Mouse (Mus musculus): Measurements from ENCODE around the gene Golga5. TPM values are rescaled to one million over a fixed set of nuclear protein-coding genes. Genes with fewer than 3 reads are reported as not detected.

Golga5 gene
- total RNA-seq, 1 experiment: 30.8 TPM

DNA sequence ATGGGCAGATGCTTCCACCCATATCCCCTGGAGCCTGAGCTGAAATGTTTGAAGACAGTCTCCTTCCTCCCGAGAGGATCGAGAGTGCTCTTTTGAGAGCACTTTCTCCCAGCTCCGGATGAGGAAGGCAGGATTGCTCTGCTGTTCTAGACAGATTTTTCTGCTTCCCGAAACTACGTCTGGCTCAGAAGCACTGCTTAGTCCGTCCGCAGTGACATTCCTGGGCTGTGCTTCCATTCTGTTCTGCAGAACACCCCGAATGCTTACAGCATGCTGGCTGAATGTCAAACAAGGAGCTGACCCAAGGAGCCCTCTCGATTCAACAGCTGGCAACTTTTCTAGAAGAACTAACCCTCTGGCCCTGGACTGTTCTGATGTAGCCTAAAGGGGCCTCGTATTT is 18.5 kb upstream of the Golga5 start:
- no peaks in the 10 kb centered on the region; a peak in 1 of 4 replicates for H3K4me1 ChIP-seq (ENCODE audit: control insufficient read depth in 2 of 2, insufficient read depth in 2 of 2, low read length in 2 of 2, poor library complexity in 1 of 2)
- in situ Hi-C loops (cut with MboI; ENCODE audit: low sequenced_read_pairs in 2 of 2, unreplicated experiment in 2 of 2): no loop called here
- H3K27ac ChIP-seq (ENCODE audit: insufficient read depth, low read depth, low read length, poor library complexity, severe bottlenecking): no peak overlapping the region
- no peaks in the 10 kb centered on the region for H3K36me3 ChIP-seq (ENCODE audit: control insufficient read depth, insufficient read depth, low read length, poor library complexity, severe bottlenecking)
- no peaks in the 10 kb centered on the region for H3K9me3 ChIP-seq (ENCODE audit: control insufficient read depth, insufficient read depth, low read depth, low read length)
- no peak overlapping the region for H3K9ac ChIP-seq (ENCODE audit: insufficient read depth, low read depth, low read length, poor library complexity, severe bottlenecking)
- no peak for DNase-seq (ENCODE audit: low read depth, low spot score)
- TF ChIP-seq ZNF384 (IDR thresholded peaks at IDR 0.05; ENCODE audit: low read depth, low read length): no peak
- no peak for TF ChIP-seq HCFC1 (IDR thresholded peaks at IDR 0.05; ENCODE audit: borderline replicate concordance, insufficient read depth, low read length)
- no peak for TF ChIP-seq MAFK (IDR thresholded peaks at IDR 0.05; ENCODE audit: insufficient read depth, low read depth, low read length)
- no peak overlapping the region for H3K4me3 ChIP-seq (ENCODE audit: insufficient read depth in 1 of 2, low read depth in 1 of 2, low read length in 2 of 2, poor library complexity in 1 of 2, severe bottlenecking in 1 of 2)

DNA sequence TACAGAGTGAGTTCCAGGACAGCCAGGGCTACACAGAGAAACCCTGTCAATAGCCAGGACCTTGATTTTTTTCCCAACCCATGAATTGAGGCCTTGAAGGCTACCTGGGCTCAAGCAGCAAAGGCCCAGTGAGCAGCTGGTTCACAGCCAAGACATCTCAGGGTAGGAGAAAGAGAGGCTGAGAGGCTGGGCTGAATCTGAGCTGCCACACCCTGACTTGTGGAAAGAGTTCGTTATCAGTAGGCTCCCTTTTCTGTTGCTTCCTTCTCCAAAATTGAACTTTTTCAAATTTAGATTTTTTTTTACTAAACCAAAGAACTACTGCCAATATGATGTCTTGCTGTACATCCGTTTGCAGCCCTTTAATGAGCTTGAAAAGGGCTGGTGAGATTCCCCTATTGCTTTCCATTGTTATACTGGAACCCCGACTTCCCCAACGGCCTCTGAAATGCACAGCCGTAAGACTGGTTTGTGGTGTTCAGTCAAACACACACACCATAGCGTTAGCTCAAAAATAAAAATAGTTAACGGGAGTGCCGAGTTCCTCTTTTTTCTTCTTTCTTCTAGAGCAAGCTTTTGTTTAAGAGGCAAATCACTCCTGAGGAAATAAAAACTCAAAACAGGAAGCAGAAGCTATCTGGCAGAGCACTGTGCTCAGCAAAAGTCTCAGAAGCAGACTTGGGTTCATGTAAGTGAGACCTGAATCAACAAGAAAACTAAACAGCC is 17.6 kb upstream of the Golga5 start:
- Histone ChIP-seq H3K4me3 (ENCODE audit: insufficient read depth in 1 of 2, low read depth in 1 of 2, low read length in 2 of 2, poor library complexity in 1 of 2, severe bottlenecking in 1 of 2) (no peak overlapping the region), H3K4me1 (ENCODE audit: control insufficient read depth in 2 of 2, insufficient read depth in 2 of 2, low read length in 2 of 2, poor library complexity in 1 of 2) (no peaks in the 10 kb centered on the region; a peak in 1 of 4 replicates), H3K9ac (ENCODE audit: insufficient read depth, low read depth, low read length, poor library complexity, severe bottlenecking) (no peak overlapping the region), H3K36me3 (ENCODE audit: control insufficient read depth, insufficient read depth, low read length, poor library complexity, severe bottlenecking) (no peaks in the 10 kb centered on the region), H3K9me3 (ENCODE audit: control insufficient read depth, insufficient read depth, low read depth, low read length) (no peaks in the 10 kb centered on the region), H3K27ac (ENCODE audit: insufficient read depth, low read depth, low read length, poor library complexity, severe bottlenecking) (no peak overlapping the region)
- in situ Hi-C loops (cut with MboI; ENCODE audit: low sequenced_read_pairs in 2 of 2, unreplicated experiment in 2 of 2): no loop called here
- no peak for DNase-seq (ENCODE audit: low read depth, low spot score)
- TF ChIP-seq ZNF384 (IDR thresholded peaks at IDR 0.05; ENCODE audit: low read depth, low read length): no peak
- TF ChIP-seq ZC3H11A (IDR thresholded peaks at IDR 0.05; ENCODE audit: borderline replicate concordance, low read depth, low read length): no peak

DNA sequence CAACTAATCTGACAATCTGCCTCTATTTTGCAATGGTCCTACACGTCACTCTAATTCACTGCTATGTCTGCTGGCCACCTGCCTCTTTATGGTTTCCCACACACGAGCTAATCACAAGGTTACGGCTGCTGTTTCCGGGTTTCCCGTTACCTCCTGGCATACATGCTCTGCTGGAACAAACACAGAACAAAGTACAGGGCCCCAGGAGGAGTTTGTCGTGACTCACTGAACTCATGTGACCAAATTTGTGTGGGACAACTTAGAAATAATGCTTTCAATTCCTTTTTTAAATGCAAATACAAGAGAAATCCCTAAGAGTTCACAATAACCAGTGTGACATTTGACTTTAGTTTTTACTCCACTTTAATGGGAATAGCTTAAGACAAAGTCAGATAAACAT is 15.4 kb upstream of the Golga5 start:
- DNase-seq (ENCODE audit: low read depth, low spot score): no peak
- H3K4me1 ChIP-seq (ENCODE audit: control insufficient read depth in 2 of 2, insufficient read depth in 2 of 2, low read length in 2 of 2, poor library complexity in 1 of 2): peaks cover 0 to 2% of the 10 kb centered on the region in 2 experiments; a peak in 2 of 4 replicates
- H3K4me3 ChIP-seq (ENCODE audit: insufficient read depth in 1 of 2, low read depth in 1 of 2, low read length in 2 of 2, poor library complexity in 1 of 2, severe bottlenecking in 1 of 2): no peak overlapping the region
- H3K27ac ChIP-seq (ENCODE audit: insufficient read depth, low read depth, low read length, poor library complexity, severe bottlenecking): no peak overlapping the region
- no peaks in the 10 kb centered on the region for H3K9me3 ChIP-seq (ENCODE audit: control insufficient read depth, insufficient read depth, low read depth, low read length)
- H3K36me3 ChIP-seq (ENCODE audit: control insufficient read depth, insufficient read depth, low read length, poor library complexity, severe bottlenecking): no peaks in the 10 kb centered on the region
- TF ChIP-seq ZC3H11A (IDR thresholded peaks at IDR 0.05; ENCODE audit: borderline replicate concordance, low read depth, low read length): no peak
- TF ChIP-seq HCFC1 (IDR thresholded peaks at IDR 0.05; ENCODE audit: borderline replicate concordance, insufficient read depth, low read length): no peak
- no peak overlapping the region for H3K9ac ChIP-seq (ENCODE audit: insufficient read depth, low read depth, low read length, poor library complexity, severe bottlenecking)
- in situ Hi-C loops (cut with MboI; ENCODE audit: low sequenced_read_pairs in 2 of 2, unreplicated experiment in 2 of 2): no loop called here

DNA sequence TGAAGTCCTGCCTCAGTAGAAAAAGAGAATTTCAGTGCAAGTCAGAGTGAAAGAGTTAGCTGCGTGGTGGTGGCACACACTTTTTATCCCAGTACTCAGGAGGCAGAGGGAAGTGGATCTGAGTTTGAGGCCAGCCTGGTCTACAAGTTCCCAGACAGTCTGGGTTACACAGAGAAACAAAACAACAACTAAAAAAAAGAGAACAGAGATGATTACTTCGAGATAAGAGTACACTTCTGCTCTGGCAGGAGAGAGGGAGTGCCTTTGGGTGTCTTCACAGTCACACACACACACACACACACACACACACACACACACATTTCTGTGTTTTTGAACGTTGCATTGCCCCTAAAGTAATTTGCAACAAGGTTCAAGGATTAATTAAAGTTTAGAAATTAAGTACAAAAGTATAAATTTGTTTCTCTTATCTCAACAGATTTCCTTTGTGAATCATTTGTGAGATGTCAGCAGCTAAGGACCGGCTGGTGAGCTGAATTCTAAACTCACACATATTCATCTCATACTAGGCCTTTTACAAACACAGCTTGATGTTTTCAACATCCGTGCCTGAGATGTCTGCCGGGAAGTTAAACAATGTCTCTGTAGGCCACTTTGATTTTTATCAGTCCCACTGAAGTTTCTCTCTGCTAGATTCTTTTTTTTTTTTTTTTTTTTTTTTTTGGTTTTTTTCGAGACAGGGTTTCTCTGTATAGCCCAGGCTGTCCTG is 12.3 kb upstream of the Golga5 start:
- no peak for DNase-seq (ENCODE audit: low read depth, low spot score)
- Histone ChIP-seq H3K9ac (ENCODE audit: insufficient read depth, low read depth, low read length, poor library complexity, severe bottlenecking) (no peak overlapping the region), H3K9me3 (ENCODE audit: control insufficient read depth, insufficient read depth, low read depth, low read length) (no peaks in the 10 kb centered on the region), H3K36me3 (ENCODE audit: control insufficient read depth, insufficient read depth, low read length, poor library complexity, severe bottlenecking) (no peaks in the 10 kb centered on the region), H3K4me3 (ENCODE audit: insufficient read depth in 1 of 2, low read depth in 1 of 2, low read length in 2 of 2, poor library complexity in 1 of 2, severe bottlenecking in 1 of 2) (no peak overlapping the region), H3K4me1 (ENCODE audit: control insufficient read depth in 2 of 2, insufficient read depth in 2 of 2, low read length in 2 of 2, poor library complexity in 1 of 2) (peaks cover 0 to 2% of the 10 kb centered on the region in 2 experiments; a peak in 1 of 4 replicates), H3K27ac (ENCODE audit: insufficient read depth, low read depth, low read length, poor library complexity, severe bottlenecking) (no peak overlapping the region)
- in situ Hi-C loops (cut with MboI; ENCODE audit: low sequenced_read_pairs in 2 of 2, unreplicated experiment in 2 of 2): no loop called here
- TF ChIP-seq ZC3H11A (IDR thresholded peaks at IDR 0.05; ENCODE audit: borderline replicate concordance, low read depth, low read length): no peak
- TF ChIP-seq MAFK (IDR thresholded peaks at IDR 0.05; ENCODE audit: insufficient read depth, low read depth, low read length): no peak
- no peak for TF ChIP-seq HCFC1 (IDR thresholded peaks at IDR 0.05; ENCODE audit: borderline replicate concordance, insufficient read depth, low read length)
- no peak for TF ChIP-seq ZNF384 (IDR thresholded peaks at IDR 0.05; ENCODE audit: low read depth, low read length)
- no peak for TF ChIP-seq CHD2 (IDR thresholded peaks at IDR 0.05; ENCODE audit: low read depth, low read length)

Data from ES-E14 (cell line).